Mouse (Mus musculus) midbrain, embryonic 11.5 days (tissue): ENCODE data around the gene Sptssa. TPM values are rescaled to one million over a fixed set of nuclear protein-coding genes. Genes with fewer than 3 reads are reported as not detected.

Source experiments
- ATAC-seq: fragments of 200-750 bp; cut with Nextera tagmentation; 2 replicates; pipeline ENCODE4 v1.8.0; 2017; ENCODE audit warnings: moderate TSS enrichment, moderate library complexity; ENCODE audit not compliant: low FRiP score
- DNase-seq: peaks from one replicate; pipeline ENCODE4 v3.0.0; 2015; ENCODE audit warnings: low spot score; ENCODE audit errors: missing footprints
- H3K27ac ChIP-seq: fragments of 300-500 bp; sonication (generic); 2 replicates; pipeline ENCODE4 v1.5.1; 2014; ENCODE audit warnings: low read depth, low read length
- H3K27me3 ChIP-seq: fragments of 300-500 bp; sonication (generic); 2 replicates; pipeline ENCODE4 v1.6.1; 2014; ENCODE audit warnings: mild to moderate bottlenecking, low read length, moderate library complexity, mixed read lengths; ENCODE audit not compliant: control insufficient read depth, insufficient read depth
- H3K36me3 ChIP-seq: fragments of 300-500 bp; sonication (generic); 2 replicates; pipeline ENCODE4 v1.6.1; 2014; ENCODE audit warnings: mild to moderate bottlenecking, low read length, moderate library complexity, mixed read lengths; ENCODE audit not compliant: control insufficient read depth, insufficient read depth
- H3K4me1 ChIP-seq: fragments of 300-500 bp; sonication (generic); 2 replicates; pipeline ENCODE4 v1.6.1; 2014; ENCODE audit warnings: low read length; ENCODE audit not compliant: control insufficient read depth, insufficient read depth
- H3K4me2 ChIP-seq: fragments of 300-500 bp; sonication (generic); 2 replicates; pipeline ENCODE4 v1.6.1; 2014; ENCODE audit warnings: mild to moderate bottlenecking, moderate library complexity
- H3K4me3 ChIP-seq: fragments of 300-500 bp; sonication (generic); 2 replicates; pipeline ENCODE4 v1.5.1; 2014; ENCODE audit warnings: low read depth, low read length
- H3K9ac ChIP-seq: fragments of 300-500 bp; sonication (generic); 2 replicates; pipeline ENCODE4 v1.6.1; 2014; ENCODE audit warnings: low read length
- H3K9me3 ChIP-seq: fragments of 300-500 bp; sonication (generic); 2 replicates; pipeline ENCODE4 v1.6.1; 2016; ENCODE audit warnings: low read length; ENCODE audit not compliant: control insufficient read depth
- WGBS: fragments of 180-500 bp; shearing (Covaris S2); extraction: QIAGEN DNeasy Blood & Tissue Kit; methylation state at CpG from one replicate; pipeline ENCODE4 v1.1.7; 2014; 5-methylcytosine and 5-hydroxymethylcytosine counted together
- polyA plus RNA-seq: library from polyadenylated mRNA; unstranded; fragments of >200 nt; fragmentation: Nextera tagmentation; extraction: Ambion mirVana; gene quantifications from 2 replicates; pipeline ENCODE4 v1.2.1, GENCODE M21; 2014

Gene Sptssa
- polyA plus RNA-seq, 1 experiment from 2014 or later, result 213 TPM

- WGBS, result 87% methylated on average over 2 of the region's 2 CpGs
- Histone ChIP-seq H3K9ac (no peak overlapping the region), H3K9me3 (no peaks in the 10 kb centered on the region), H3K4me1 (no peaks in the 10 kb centered on the region), H3K4me2 (no peak overlapping the region), H3K27me3 (no peaks in the 10 kb centered on the region), H3K4me3 (no peak overlapping the region), H3K27ac (no peak overlapping the region), H3K36me3 (no peaks in the 10 kb centered on the region)
- DNase-seq (no peak), ATAC-seq (no peak)
These were observed 11.4 kb downstream of the Sptssa start for GRCm38 (mm10) chr12:54644947-54645346.

- no peak overlapping the region for H3K4me3 ChIP-seq
- no peak overlapping the region for H3K4me2 ChIP-seq
- no peaks in the 10 kb centered on the region for H3K4me1 ChIP-seq
- H3K9ac ChIP-seq, result no peak overlapping the region
- WGBS, result 91% methylated on average over 5 of the region's 5 CpGs
- H3K27me3 ChIP-seq, result no peaks in the 10 kb centered on the region
- H3K9me3 ChIP-seq, result no peaks in the 10 kb centered on the region
- ATAC-seq (no peak), DNase-seq (no peak)
- no peak overlapping the region for H3K27ac ChIP-seq
- no peaks in the 10 kb centered on the region for H3K36me3 ChIP-seq
These were observed 13.0 kb downstream of the Sptssa start for GRCm38 (mm10) chr12:54643320-54643892.

GRCm38 (mm10) chr12:54641374-54641773 is 15.0 kb downstream of the Sptssa start:
- 94% methylated on average over 4 of the region's 4 CpGs for WGBS

GRCm38 (mm10) chr12:54640259-54640658 is 16.1 kb downstream of the Sptssa start:
- Histone ChIP-seq H3K9me3 (no peaks in the 10 kb centered on the region), H3K9ac (no peak overlapping the region), H3K4me2 (no peak overlapping the region), H3K27me3 (no peaks in the 10 kb centered on the region), H3K27ac (no peak overlapping the region), H3K36me3 (no peaks in the 10 kb centered on the region), H3K4me3 (no peak overlapping the region), H3K4me1 (no peaks in the 10 kb centered on the region)
- no peak for ATAC-seq
- no peak for DNase-seq
- 90% methylated on average over 6 of the region's 6 CpGs for WGBS

More at GRCm38 (mm10) chr12:54641374-54641773, 15.0 kb downstream of the Sptssa start:
- Histone ChIP-seq H3K9me3 (no peaks in the 10 kb centered on the region), H3K27ac (no peak overlapping the region), H3K9ac (no peak overlapping the region), H3K36me3 (no peaks in the 10 kb centered on the region), H3K4me1 (no peaks in the 10 kb centered on the region), H3K4me3 (no peak overlapping the region), H3K4me2 (no peak overlapping the region), H3K27me3 (no peaks in the 10 kb centered on the region)
- DNase-seq (no peak), ATAC-seq (no peak)

GRCm38 (mm10) chr12:54637033-54637432 is 19.3 kb downstream of the Sptssa start:
- Histone ChIP-seq H3K27ac (no peak overlapping the region), H3K9me3 (no peaks in the 10 kb centered on the region), H3K4me1 (no peaks in the 10 kb centered on the region), H3K36me3 (no peaks in the 10 kb centered on the region), H3K27me3 (no peaks in the 10 kb centered on the region), H3K9ac (no peak overlapping the region), H3K4me3 (no peak overlapping the region), H3K4me2 (no peak overlapping the region)
- no peak for ATAC-seq
- no peak for DNase-seq
- 87% methylated on average over 1 of the region's 1 CpGs for WGBS

- no peaks in the 10 kb centered on the region for H3K36me3 ChIP-seq
- no peak for DNase-seq
- no peak overlapping the region for H3K4me2 ChIP-seq
- no peaks in the 10 kb centered on the region for H3K27me3 ChIP-seq
- no peak overlapping the region for H3K4me3 ChIP-seq
- WGBS, result 82% methylated on average over 2 of the region's 2 CpGs
- no peaks in the 10 kb centered on the region for H3K9me3 ChIP-seq
- ATAC-seq, result no peak
- no peak overlapping the region for H3K9ac ChIP-seq
- no peak overlapping the region for H3K27ac ChIP-seq
- H3K4me1 ChIP-seq, result no peaks in the 10 kb centered on the region
These were observed 24.2 kb downstream of the Sptssa start for GRCm38 (mm10) chr12:54632141-54632540.

GRCm38 (mm10) chr12:54621942-54622341 is 34.4 kb downstream of the Sptssa start:
- H3K4me2 ChIP-seq, result no peak overlapping the region
- no peak overlapping the region for H3K9ac ChIP-seq
- DNase-seq (no peak), ATAC-seq (no peak)
- H3K27ac ChIP-seq, result no peak overlapping the region
- H3K9me3 ChIP-seq, result no peaks in the 10 kb centered on the region
- H3K27me3 ChIP-seq, result no peaks in the 10 kb centered on the region
- H3K4me3 ChIP-seq, result no peak overlapping the region
- H3K36me3 ChIP-seq, result no peaks in the 10 kb centered on the region
- H3K4me1 ChIP-seq, result no peaks in the 10 kb centered on the region
- 90% methylated on average over 2 of the region's 2 CpGs for WGBS

GRCm38 (mm10) chr12:54620042-54620705 is 36.2 kb downstream of the Sptssa start:
- H3K36me3 ChIP-seq, result no peaks in the 10 kb centered on the region
- 80% methylated on average over 13 of the region's 13 CpGs for WGBS
- DNase-seq, result no peak
- no peak overlapping the region for H3K9ac ChIP-seq
- H3K27me3 ChIP-seq, result no peaks in the 10 kb centered on the region
- H3K4me3 ChIP-seq, result no peak overlapping the region
- ATAC-seq, result no peak
- no peak overlapping the region for H3K27ac ChIP-seq
- H3K4me1 ChIP-seq, result no peaks in the 10 kb centered on the region
- no peak overlapping the region for H3K4me2 ChIP-seq
- no peaks in the 10 kb centered on the region for H3K9me3 ChIP-seq

- H3K27ac ChIP-seq, result no peak overlapping the region
These were observed 47.4 kb downstream of the Sptssa start for GRCm38 (mm10) chr12:54608988-54609387.

More at GRCm38 (mm10) chr12:54608988-54609387, 47.4 kb downstream of the Sptssa start:
- Histone ChIP-seq H3K4me1 (no peaks in the 10 kb centered on the region), H3K27me3 (no peaks in the 10 kb centered on the region), H3K36me3 (no peaks in the 10 kb centered on the region), H3K4me3 (no peak overlapping the region), H3K9ac (no peak overlapping the region), H3K4me2 (no peak overlapping the region), H3K9me3 (no peaks in the 10 kb centered on the region)
- WGBS, result 75% methylated on average over 6 of the region's 6 CpGs
- ATAC-seq (no peak), DNase-seq (no peak)
